Mouse (Mus musculus) CD4-positive, CD25-positive, alpha-beta regulatory T cell, adult 2 months (primary cell): ENCODE measurements around the gene Lrit2.

Experiments used
- DNase-seq: peaks from one replicate; pipeline ENCODE4 v3.0.0-alpha.2; 2012; ENCODE audit warnings: low read depth, low spot score

Lrit2 gene

DNA sequence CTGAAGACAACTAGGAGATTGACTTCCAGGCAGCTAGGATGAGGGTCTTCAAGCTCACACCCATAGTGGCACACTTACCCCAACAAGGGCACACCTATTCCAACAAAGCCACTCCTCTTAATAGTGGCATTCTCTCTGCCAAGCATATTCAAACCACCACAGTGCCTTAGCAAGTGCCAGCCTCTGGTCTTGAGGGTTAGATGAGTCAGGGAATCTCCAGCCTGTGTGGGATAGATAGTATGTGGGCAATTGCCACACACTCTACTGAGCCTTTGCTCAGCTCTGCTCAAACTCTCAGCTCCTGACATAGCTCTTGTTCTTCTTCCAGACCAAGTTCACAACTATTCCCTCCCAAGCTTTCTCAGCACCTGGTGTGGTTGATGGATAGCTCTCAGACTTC, 43.6 kb downstream of the Lrit2 start:
- DNase-seq = no peak

DNA sequence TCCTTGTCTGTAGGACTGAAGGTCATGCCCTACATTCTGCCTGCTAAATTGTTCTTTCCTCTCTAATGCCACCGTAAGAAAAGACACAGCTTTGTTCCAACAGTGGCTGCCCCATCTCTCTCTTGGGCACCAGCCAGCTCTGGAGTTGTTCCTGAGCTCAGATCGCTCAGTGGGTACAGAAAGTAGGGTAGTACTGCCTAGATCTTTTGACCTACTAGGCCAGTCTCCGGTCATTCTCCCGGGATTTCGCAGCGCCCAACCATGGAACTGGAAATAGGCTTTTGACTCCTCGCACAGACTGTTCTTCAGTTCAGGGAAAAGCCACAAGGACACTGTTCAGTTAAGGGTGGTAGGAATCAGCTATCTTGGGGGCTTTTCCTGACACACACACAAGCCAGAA, 45.2 kb downstream of the Lrit2 start:
- no peak for DNase-seq

DNA sequence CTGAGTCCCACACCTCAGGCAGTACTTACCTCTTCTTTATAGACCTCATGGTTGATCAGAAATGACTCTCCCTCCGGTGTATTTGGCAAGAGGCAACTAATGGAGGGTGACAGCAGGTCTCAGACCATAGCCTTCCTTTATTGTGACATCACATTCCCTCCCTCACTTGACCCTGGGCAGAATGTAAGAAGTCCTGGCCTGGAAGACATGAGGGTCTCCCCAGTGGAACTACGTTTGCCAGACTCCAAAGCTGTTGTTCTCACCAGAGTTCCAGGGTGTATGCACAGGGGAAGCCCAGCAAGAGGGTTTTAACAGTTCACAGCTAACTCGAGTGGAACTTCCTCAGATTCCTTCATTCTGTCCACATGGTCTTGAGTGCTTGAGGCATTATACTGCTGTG, 46.2 kb downstream of the Lrit2 start, which contains the start of gene 2610528A11Rik:
Gene 2610528A11Rik (minus strand): TSS at position 101 of the 400 bp plus-strand sequence.
- DNase-seq = no peak

DNA sequence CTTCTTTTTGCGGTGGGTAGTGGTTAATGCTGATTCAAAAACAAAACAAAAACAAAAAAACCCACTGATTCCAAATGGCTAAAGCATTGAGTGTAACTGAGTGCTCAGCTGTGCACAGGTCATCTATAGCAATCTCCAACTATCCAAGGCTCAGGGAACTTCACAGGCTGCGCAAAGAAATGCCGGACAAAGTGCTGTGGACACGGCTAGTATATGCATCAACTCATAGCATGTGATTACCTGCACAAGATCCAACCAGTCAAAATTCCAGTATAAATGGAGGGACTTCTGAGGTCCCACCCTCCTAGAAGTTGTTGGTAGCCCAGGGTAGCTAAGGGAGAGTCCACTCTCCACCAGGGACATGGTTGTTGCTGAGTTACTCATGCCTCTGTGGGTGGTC, 51.5 kb downstream of the Lrit2 start:
- no peak for DNase-seq
